Mouse (Mus musculus): ENCODE results near the gene Ska3. TPM values are rescaled to one million over a fixed set of nuclear protein-coding genes. Genes with fewer than 3 reads are reported as not detected.
A peak's percentile ranks its signal among the peaks of the same experiment; 100 is the strongest.
"Not testable (repeated sequence)": the region's sequence is repeated elsewhere in the genome, so short reads cannot be mapped to it uniquely, and the experiment has no call there.

Gene Ska3
- 1 to 10 TPM in 3 of 4 experiments, under 1 TPM in 1; 0.88 to 2.6 (median 1.3) TPM for total RNA-seq (2022)

GRCm38 (mm10) chr14:57825788-57826751 is at the start of gene Ska3, which contains the start of gene Mrpl57:
TSS of gene Ska3 (minus strand) at chr14:57826185.
TSS of gene Mrpl57 (plus strand) at chr14:57826234.
- peak; percentile 81 to 86 for DNase-seq (ENCODE audit: low spot score in 2 of 2)

GRCm38 (mm10) chr14:57866676-57867276 is 40.8 kb upstream of the Ska3 start:
- peak in 1 of 2 experiments; percentile 36 for DNase-seq (ENCODE audit: low spot score in 2 of 2)

- DNase-seq (ENCODE audit: low spot score in 2 of 2), result no peak
Measured at GRCm38 (mm10) chr14:57865256-57865655, 39.3 kb upstream of the Ska3 start.

GRCm38 (mm10) chr14:57863129-57863528 is 37.1 kb upstream of the Ska3 start:
- no peak for DNase-seq (ENCODE audit: low spot score in 2 of 2)

GRCm38 (mm10) chr14:57861987-57862412 is 36.0 kb upstream of the Ska3 start:
- DNase-seq (ENCODE audit: low spot score in 2 of 2), result no peak

- no peak for DNase-seq (ENCODE audit: low spot score in 2 of 2)
Measured at GRCm38 (mm10) chr14:57859520-57859919, 33.5 kb upstream of the Ska3 start.

- DNase-seq (ENCODE audit: low spot score in 2 of 2), result no peak
Measured at GRCm38 (mm10) chr14:57858601-57859000, 32.6 kb upstream of the Ska3 start.

- not testable (repeated sequence) for DNase-seq (ENCODE audit: low spot score in 2 of 2)
Measured at GRCm38 (mm10) chr14:57856037-57856436, 30.1 kb upstream of the Ska3 start.

- no peak for DNase-seq (ENCODE audit: low spot score in 2 of 2)
Measured at GRCm38 (mm10) chr14:57852961-57853360, 27.0 kb upstream of the Ska3 start.

- no peak for DNase-seq (ENCODE audit: low spot score in 2 of 2)
Measured at GRCm38 (mm10) chr14:57850330-57850729, 24.3 kb upstream of the Ska3 start.

GRCm38 (mm10) chr14:57848646-57849045 is 22.7 kb upstream of the Ska3 start:
- no peak for DNase-seq (ENCODE audit: low spot score in 2 of 2)

- DNase-seq (ENCODE audit: low spot score in 2 of 2), result not testable (repeated sequence)
Measured at GRCm38 (mm10) chr14:57848061-57848460, 22.1 kb upstream of the Ska3 start.

GRCm38 (mm10) chr14:57844535-57844934 is 18.6 kb upstream of the Ska3 start:
- DNase-seq (ENCODE audit: low spot score in 2 of 2), result no peak

- DNase-seq (ENCODE audit: low spot score in 2 of 2), result no peak
Measured at GRCm38 (mm10) chr14:57835157-57835556, 9.2 kb upstream of the Ska3 start.

GRCm38 (mm10) chr14:57833526-57833925 is 7.5 kb upstream of the Ska3 start:
- DNase-seq (ENCODE audit: low spot score in 2 of 2), result no peak

GRCm38 (mm10) chr14:57827284-57827683 is 1.3 kb upstream of the Ska3 start:
- no peak for DNase-seq (ENCODE audit: low spot score in 2 of 2)

- no peak for DNase-seq (ENCODE audit: low spot score in 2 of 2)
Measured at GRCm38 (mm10) chr14:57820839-57821238, 5.1 kb downstream of the Ska3 start.

- DNase-seq (ENCODE audit: low spot score in 2 of 2), result peak in 1 of 2 experiments; percentile 30
Measured at GRCm38 (mm10) chr14:57811844-57812243, 14.1 kb downstream of the Ska3 start.

- no peak for DNase-seq (ENCODE audit: low spot score in 2 of 2)
Measured at GRCm38 (mm10) chr14:57810886-57811285, 15.1 kb downstream of the Ska3 start.

GRCm38 (mm10) chr14:57808558-57808957 is 17.4 kb downstream of the Ska3 start:
- DNase-seq (ENCODE audit: low spot score in 2 of 2), result no peak

GRCm38 (mm10) chr14:57803731-57804130 is 22.3 kb downstream of the Ska3 start:
- no peak for DNase-seq (ENCODE audit: low spot score in 2 of 2)
